Mouse (Mus musculus): Measurements from ENCODE around the gene Igsf11.

- TF ChIP-seq CTCF (IDR thresholded peaks at IDR 0.05; ENCODE audit: insufficient read depth, low read depth, low read length) = no peak
- TF ChIP-seq POLR2A (IDR thresholded peaks at IDR 0.05; ENCODE audit: insufficient read depth, low read depth, low read length) = no peak
Measured at GRCm38 (mm10) chr16:38908304-38908703, 15.8 kb downstream of the Igsf11 start.

All from olfactory bulb, adult 2 months (tissue).